Mouse (Mus musculus) heart, adult 8-10 months (tissue): Measurements from ENCODE around the gene Nat8f6. TPM values are rescaled to one million over a fixed set of nuclear protein-coding genes. Genes with fewer than 3 reads are reported as not detected.
"Not testable (repeated sequence)": the region's sequence is repeated elsewhere in the genome, so short reads cannot be mapped to it uniquely, and the experiment has no call there.

ENCODE experiments used
- DNase-seq: peaks from one replicate; pipeline ENCODE4 v3.0.0; 2022; ENCODE audit warnings: low spot score
- total RNA-seq, 4 experiments: library from RNA; stranded (reverse); gene quantifications; 2 replicates each; pipeline ENCODE4 v1.2.4; 2022

Gene Nat8f6
- total RNA-seq: under 1 TPM in 1 of 4 experiments, not detected in 3; 0.63 TPM

DNA sequence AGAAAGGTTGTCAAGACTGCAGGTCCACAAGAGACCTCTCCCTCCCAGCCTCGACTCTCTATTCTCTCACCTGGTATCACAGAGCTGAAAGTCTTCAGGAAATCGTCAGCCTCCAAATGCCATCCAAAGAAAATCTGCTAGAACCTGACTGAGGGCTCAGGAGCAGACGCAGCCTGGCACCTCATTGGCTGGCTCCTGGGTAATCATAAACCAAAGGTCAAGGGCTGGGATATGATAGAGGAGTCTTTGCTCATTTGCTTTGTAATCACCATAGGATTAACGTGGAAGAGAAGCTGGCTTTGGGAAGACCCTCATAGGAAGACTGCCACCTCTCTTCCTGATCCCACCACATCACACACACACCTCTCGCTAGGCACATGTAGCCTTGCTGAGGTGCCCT, at the start of gene Nat8f6, which contains the start of gene Nat8f5:
Gene Nat8f6, minus strand, starts transcription at position 118 of the 400 bp plus-strand sequence.
Gene Nat8f5, minus strand, starts transcription at position 136 of the 400 bp plus-strand sequence.
- no peak for DNase-seq

DNA sequence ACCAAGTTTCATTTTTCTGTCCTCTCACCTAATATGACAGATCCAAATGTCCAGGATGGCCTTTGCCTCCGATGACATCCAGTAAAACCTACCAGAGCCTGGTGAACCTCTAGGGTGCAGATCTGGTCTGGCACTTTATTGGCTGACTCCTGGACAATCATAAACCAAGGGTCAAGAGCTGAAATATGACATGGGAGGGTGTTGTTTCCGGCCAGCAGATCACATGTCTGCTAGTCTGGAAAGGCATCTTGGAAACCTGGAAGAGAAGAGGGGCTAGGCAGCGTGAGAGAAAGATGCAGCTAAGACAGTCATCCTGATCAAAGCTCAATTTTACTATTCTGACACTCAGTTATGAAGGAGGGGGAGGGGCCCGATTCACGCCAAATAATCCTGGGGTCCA, 48.3 kb upstream of the Nat8f6 start, which contains the start of gene Nat8f2:
Gene Nat8f2, minus strand, starts transcription at position 153 of the 400 bp plus-strand sequence.
- not testable (repeated sequence) for DNase-seq

DNA sequence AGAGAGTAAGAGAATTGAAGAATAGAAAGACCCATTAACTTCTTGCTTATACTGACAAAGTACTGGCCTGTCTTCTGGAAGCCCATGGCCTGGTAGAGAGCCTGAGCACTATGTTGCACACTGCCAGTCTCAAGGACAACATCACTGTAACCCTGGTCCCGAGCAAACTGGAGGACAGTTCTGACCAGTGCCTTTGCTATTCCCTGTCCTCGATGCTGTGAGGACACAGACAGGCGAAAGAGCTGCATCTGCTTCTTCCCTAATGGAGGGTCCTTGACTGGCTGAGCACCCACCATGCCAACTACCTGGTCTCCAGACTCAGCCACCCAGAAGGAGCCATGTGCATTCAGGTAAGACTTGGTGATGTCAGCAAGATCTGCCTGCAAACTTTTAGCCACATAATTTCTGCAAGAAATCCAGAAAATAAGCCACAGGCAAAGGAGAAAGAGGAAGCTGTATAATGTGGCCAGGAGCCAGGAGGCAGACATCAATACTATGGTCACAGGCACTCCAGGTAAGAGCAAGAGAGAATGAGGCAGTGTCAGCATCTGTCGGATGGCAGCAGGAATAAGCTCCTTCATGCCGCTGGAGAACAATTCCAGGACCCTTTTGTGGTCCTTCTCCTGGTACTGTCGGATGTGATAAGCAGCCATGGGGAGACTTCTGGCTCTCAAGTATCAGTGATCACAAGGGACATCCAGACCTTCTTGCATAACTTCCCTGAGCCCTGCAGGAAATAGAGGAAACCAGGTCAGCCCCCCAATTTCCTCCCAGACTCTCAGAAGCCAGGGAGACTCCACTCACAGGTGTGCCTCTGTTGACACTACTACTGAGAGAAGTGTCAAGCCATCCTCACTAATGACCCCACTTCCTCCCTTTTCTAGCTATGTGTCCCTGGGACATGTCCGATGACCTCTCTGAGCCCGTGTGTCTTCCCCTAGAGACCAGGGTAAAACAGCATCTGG, 47.3 kb upstream of the Nat8f6 start:
- DNase-seq: no peak

DNA sequence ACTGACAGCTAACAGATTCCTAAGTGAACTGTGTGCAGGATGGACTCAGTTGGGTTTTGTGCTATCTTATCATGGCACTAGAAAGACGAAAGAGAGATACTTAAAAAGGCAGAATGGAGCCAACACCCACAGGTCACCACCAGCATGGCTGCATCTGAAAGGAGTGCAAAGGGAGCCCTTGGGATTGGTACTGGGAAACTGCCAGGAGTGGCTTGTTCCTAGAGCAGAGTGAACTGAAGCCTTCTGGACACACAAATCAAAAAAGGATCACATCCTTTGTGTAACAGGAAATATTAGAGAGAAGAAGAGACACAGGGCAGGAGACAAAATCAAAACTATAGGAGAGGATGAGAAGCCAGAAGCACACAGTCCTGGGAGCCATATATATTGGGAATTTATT, 46.2 kb upstream of the Nat8f6 start:
- not testable (repeated sequence) for DNase-seq

GRCm38 (mm10) chr6:85866166-85866565, 45.4 kb upstream of the Nat8f6 start:
- DNase-seq: not testable (repeated sequence)

DNA sequence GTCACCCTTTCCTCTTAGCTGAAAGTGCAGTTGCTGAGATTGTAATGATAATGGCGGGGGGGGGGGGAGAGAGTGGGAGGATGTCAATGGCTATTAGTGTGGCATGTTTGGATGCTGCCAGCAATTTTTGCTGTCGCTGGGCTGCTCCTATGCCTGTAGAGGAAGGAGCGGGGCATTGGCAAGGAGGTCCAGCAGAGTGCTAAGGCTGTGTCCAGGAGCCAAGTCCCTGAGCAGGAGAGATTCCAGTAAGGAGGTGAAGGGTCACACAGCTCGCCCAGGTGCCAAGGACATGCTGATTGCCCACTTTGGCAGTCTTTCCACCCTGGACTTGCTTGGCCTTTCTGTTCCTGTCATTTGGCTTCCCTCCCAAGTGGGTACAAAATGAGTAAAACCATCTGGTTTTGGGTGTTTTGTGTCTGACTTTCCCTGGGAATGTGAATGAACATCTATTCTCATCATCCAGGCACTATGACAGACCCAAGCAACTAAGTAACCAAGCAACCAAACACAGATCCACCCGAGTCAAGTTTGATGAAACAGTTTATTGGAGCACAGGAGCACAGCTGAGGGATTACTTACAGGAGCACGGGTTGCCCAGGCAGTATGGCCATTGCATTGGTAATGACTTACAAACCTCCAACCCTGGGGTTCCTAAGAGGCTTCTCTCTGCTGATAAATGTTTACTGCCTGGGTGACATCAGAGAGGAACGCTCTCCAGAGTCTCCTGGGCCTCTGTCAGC, 44.3 kb upstream of the Nat8f6 start:
- DNase-seq: not testable (repeated sequence)

DNA sequence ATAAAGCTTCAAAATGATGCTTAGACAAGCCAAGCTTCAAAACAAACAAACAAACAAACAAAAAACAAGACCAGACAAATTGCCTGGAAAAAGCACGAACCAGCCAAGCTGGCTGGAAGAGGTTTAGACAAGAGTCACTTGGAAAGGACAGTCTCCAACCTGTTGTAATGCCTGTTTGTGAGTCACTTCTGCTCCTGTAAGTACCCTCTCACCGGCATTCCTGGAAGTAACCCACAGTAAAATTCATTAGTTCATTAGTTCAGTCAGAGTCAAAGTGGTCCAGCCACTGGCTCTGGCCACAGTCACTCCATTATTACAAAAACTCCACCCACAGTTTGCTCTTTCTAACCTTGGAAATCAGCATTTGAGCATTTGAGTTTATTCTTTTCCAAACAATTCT, 43.1 kb upstream of the Nat8f6 start:
- no peak for DNase-seq

- DNase-seq: no peak
Observed at GRCm38 (mm10) chr6:85863136-85863535, 42.4 kb upstream of the Nat8f6 start.

DNA sequence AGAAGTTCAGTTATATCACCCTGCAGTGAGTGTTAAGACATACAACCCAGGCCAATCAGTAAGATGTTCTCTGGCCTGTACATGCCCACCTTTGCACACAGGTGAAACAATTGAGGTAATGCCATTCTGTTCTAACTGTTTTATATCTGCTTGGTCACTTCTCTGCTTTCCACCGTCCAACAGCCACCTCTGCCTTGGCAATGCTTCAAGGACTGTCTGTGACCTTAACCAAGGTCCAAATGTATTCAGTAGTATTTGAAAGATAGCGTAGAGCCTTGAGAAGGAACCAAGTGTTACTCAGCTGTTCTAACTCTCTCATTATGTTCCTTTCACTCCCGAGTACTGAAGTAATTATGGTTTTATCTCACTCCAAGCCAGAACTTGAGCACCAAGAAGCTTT, 41.8 kb upstream of the Nat8f6 start:
- DNase-seq: no peak

- DNase-seq: no peak
Observed at GRCm38 (mm10) chr6:85861247-85861646, 40.5 kb upstream of the Nat8f6 start.

DNA sequence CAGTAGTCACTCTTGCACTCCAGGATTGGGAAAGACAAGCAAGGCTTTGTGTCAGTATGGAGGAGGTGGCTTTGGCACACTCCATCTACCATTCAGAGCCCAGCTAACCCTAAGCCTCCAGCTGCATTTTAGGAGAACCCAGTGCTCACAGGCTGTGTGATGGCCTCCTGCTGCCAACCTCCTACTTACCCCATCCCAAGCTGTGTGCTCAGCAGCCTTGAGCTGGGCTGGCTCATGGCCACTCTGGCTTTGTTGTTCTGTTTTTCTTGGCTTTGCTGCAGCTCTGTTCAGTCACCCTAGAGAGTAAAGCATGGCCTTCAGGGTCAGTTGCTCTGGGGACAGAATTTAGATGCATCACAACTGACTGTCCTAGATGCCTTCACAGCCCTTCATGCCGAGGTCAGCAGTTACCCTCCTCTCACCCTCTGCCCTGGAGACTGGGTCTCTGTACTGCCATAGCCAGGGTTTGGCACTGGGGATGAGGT, 35.5 kb upstream of the Nat8f6 start:
- DNase-seq: peak; percentile 52

GRCm38 (mm10) chr6:85853481-85853880, 32.7 kb upstream of the Nat8f6 start:
- DNase-seq: no peak

GRCm38 (mm10) chr6:85851062-85851773, 30.5 kb upstream of the Nat8f6 start:
- no peak for DNase-seq

- no peak for DNase-seq
Observed at GRCm38 (mm10) chr6:85849240-85849639, 28.5 kb upstream of the Nat8f6 start.

DNA sequence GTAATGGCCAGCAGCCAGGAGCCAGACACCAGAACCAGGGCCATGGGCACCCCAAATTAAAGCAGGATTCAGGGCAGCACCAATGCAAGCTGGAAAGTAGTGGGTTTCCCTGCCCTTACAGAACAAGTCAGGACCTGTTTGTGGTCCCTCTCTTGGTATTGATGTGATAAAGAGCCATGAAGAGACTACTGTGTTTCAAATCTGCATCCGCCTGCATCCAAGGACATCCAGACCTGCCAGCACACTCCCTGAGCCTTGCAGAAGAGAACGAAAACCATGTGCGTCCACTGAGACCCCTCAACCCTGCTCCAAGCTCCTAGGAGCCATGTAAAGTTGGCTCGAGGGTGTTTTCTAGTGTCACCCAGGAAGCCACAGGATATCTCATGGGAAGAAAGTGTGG, 27.4 kb upstream of the Nat8f6 start:
- no peak for DNase-seq

- DNase-seq: no peak
Observed at GRCm38 (mm10) chr6:85846921-85847320, 26.2 kb upstream of the Nat8f6 start.

GRCm38 (mm10) chr6:85843677-85844458, 23.1 kb upstream of the Nat8f6 start:
- not testable (repeated sequence) for DNase-seq

- DNase-seq: no peak
Observed at GRCm38 (mm10) chr6:85839982-85840381, 19.2 kb upstream of the Nat8f6 start.

DNA sequence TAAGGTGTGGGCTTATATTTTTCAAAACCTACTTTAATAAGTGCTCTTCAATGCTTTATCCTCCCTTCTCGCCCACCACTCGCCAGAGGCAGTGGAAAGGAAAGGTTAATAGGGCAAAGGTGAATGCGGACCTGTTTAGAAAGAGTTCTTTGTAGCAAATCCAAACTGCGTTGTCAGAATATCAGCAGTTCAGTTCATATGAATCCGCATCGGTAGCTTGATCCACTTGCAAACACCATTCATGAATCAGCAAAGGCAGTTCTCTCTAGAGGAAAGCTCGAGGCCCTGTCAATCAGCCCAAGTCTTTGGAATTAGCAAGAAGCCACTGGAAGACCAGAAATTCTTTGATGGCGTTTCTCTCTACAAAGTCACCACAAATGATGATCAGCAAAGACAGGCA, 17.9 kb upstream of the Nat8f6 start:
- no peak for DNase-seq

DNA sequence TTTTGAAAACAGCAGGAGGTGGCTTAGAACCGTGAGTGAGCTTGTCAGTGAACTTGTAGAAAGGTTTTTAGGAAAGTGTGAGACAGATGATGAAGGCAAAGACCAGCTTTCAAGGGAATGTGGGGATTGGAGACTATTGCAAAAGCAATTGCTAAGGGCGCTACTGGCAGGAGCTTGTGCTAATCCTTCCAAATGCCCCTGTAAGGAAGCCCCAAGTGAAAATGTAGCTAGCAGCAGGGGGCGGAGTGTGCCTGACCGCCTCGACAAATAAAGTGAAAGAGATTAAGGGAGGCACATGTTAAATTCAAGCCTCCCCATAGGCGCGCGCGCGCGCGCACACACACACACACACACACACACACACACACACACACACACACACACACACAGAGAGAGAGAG, 16.6 kb upstream of the Nat8f6 start:
- DNase-seq: not testable (repeated sequence)

GRCm38 (mm10) chr6:85836827-85837226, 16.1 kb upstream of the Nat8f6 start:
- DNase-seq: peak; percentile 47
